Mouse (Mus musculus) midbrain, postnatal 0 days (tissue): ENCODE data around the gene Fbxo28. TPM values are rescaled to one million over a fixed set of nuclear protein-coding genes. Genes with fewer than 3 reads are reported as not detected.

ENCODE experiments used
- ATAC-seq: fragments of 200-750 bp; cut with Nextera tagmentation; 2 replicates; pipeline ENCODE4 v1.8.0; 2017; ENCODE audit warnings: moderate number of reproducible peaks, mild to moderate bottlenecking, moderate TSS enrichment, moderate library complexity; ENCODE audit not compliant: low FRiP score
- DNase-seq: peaks from one replicate; pipeline ENCODE4 v3.0.0-alpha.2; 2015; ENCODE audit warnings: low spot score
- H3K27ac ChIP-seq: fragments of 300-500 bp; sonication (generic); 2 replicates; pipeline ENCODE4 v1.5.1; 2014; ENCODE audit warnings: low read depth, mild to moderate bottlenecking, low read length, mixed read lengths
- H3K27me3 ChIP-seq: fragments of 300-500 bp; sonication (generic); 2 replicates; pipeline ENCODE4 v1.6.1; 2014; ENCODE audit warnings: low read length, control low read depth, mixed read lengths; ENCODE audit not compliant: insufficient read depth
- H3K36me3 ChIP-seq: fragments of 300-500 bp; sonication (generic); 2 replicates; pipeline ENCODE4 v1.6.1; 2014; ENCODE audit warnings: low read length, control low read depth, mixed read lengths; ENCODE audit not compliant: insufficient read depth
- H3K4me1 ChIP-seq: fragments of 300-500 bp; sonication (generic); 2 replicates; pipeline ENCODE4 v1.6.1; 2014; ENCODE audit warnings: mild to moderate bottlenecking, control low read depth, antibody characterized with exemption, low read length, mixed read lengths; ENCODE audit not compliant: insufficient read depth
- H3K4me2 ChIP-seq: fragments of 300-500 bp; sonication (generic); 2 replicates; pipeline ENCODE4 v1.6.1; 2014; ENCODE audit warnings: low read depth, mild to moderate bottlenecking, low read length, mixed read lengths; ENCODE audit not compliant: poor library complexity, severe bottlenecking
- H3K4me3 ChIP-seq: fragments of 300-500 bp; sonication (generic); 2 replicates; pipeline ENCODE4 v1.5.1; 2014; ENCODE audit warnings: low read depth, mild to moderate bottlenecking, low read length, moderate library complexity
- H3K9ac ChIP-seq: fragments of 300-500 bp; sonication (generic); replicated peaks from 2 replicates; pipeline ENCODE4 v1.6.1; 2014; ENCODE audit warnings: mild to moderate bottlenecking, low read length, moderate library complexity, mixed read lengths; ENCODE audit not compliant: poor library complexity, severe bottlenecking
- H3K9me3 ChIP-seq: fragments of 300-500 bp; sonication (generic); 2 replicates; pipeline ENCODE4 v1.6.1; 2016; ENCODE audit warnings: low read length, control low read depth
- CTCF ChIP-seq: IDR thresholded peaks from 2 replicates; pipeline ENCODE4 v1.5.1; 2016; ENCODE audit warnings: antibody characterized with exemption, mild to moderate bottlenecking
- WGBS: fragments of 180-500 bp; shearing (Covaris S2); extraction: QIAGEN DNeasy Blood & Tissue Kit; methylation state at CpG from one replicate; pipeline ENCODE4 v1.1.7; 2014; 5-methylcytosine and 5-hydroxymethylcytosine counted together
- polyA plus RNA-seq: library from polyadenylated mRNA; unstranded; fragments of >200 nt; fragmentation: Nextera tagmentation; extraction: Ambion mirVana; gene quantifications from 2 replicates; pipeline ENCODE4 v1.2.1, GENCODE M21; 2015
- total RNA-seq: library from RNA; depleted of rRNA; stranded (reverse); fragments of >200 nt; gene quantifications from 2 replicates; pipeline ENCODE4 v1.2.3, GENCODE M21; 2014

Fbxo28 gene
- total and polyA plus RNA-seq, 2 experiments from 2014 or later, result 14.5 to 32.2 TPM

DNA sequence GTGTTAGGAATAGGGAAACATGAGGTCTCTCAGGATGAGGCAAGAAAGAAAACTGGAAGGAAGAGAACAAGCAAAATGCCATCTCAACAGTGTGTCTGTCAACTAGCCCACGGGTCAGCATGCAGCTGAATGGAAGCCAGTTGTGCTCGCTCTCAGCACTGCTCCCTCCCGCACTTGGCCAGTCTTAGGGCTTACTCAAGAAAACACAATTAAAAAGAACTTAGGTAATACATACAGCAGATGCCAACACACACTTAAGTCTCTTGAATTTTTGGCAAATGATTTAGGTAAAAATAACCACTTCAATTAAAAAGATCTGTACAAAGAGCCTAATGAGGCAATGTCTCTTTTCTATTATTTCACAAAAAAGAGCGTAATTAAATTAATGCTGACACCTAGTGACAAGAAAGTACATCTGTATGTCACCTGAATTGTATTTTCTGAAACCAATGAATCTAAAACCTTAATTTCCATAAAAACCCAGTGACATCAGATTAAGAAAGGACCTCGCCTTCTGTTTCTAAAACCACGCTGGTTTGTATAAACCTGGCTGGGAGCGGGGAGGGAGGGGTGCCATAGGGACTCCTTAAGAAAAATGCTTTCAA lies 2.4 kb downstream of the Fbxo28 start:
- ATAC-seq, result no peak
- 49% methylated on average over 7 of the region's 7 CpGs for WGBS

DNA sequence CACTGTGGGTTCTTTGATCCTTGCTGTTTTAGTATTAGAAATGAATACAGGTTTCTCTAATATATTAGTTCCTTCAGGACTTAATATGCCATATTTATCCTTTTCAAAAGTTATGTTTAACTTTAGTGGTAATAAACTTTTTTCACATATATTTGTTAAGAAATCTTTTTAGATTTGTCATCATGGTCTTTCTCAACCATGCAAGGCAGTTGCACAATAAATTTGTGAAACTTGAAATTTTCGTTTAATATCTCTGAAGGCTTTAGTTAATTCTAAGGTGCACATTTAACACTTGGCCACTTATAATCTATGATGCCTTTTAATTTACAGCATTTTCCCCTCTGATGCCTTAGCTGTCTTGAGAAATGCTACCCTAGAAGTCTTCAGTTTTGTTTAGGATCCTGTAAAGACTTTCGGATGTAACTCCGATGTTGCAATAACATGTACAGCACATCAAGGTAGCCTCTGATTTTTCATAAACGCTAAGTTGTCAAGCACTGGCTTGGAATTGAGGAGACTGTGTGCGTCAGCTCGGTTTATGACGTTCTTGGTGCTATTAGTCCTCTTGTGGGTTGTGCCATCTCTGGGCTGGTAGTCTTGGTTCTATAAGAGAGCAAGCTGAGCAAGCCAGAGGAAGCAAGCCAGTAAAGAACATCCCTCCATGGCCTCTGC lies 7.5 kb downstream of the Fbxo28 start:
- H3K4me2 ChIP-seq, result no peak overlapping the region
- H3K9ac ChIP-seq, result no peak overlapping the region
- ATAC-seq (no peak), DNase-seq (no peak)
- H3K27ac ChIP-seq, result no peak overlapping the region
- no peak overlapping the region for H3K4me3 ChIP-seq
- no peak for TF ChIP-seq CTCF
- no peaks in the 10 kb centered on the region; the same call in 1 of the 2 replicates for H3K4me1 ChIP-seq
- H3K9me3 ChIP-seq, result no peaks in the 10 kb centered on the region
- H3K36me3 ChIP-seq, result no peaks in the 10 kb centered on the region
- WGBS, result 93% methylated on average over 7 of the region's 7 CpGs
- H3K27me3 ChIP-seq, result no peaks in the 10 kb centered on the region

More for the DNA sequence above, 2.4 kb downstream of the Fbxo28 start:
- no peak for DNase-seq
- H3K27me3 ChIP-seq, result no peaks in the 10 kb centered on the region
- TF ChIP-seq CTCF, result peak; percentile 29; the same call in 1 of the 2 replicates
- H3K36me3 ChIP-seq, result no peaks in the 10 kb centered on the region
- H3K9me3 ChIP-seq, result no peaks in the 10 kb centered on the region
- H3K4me1 ChIP-seq, result peaks cover 7% of the 10 kb centered on the region
- H3K27ac ChIP-seq, result no peak overlapping the region
- H3K4me2 ChIP-seq, result peak overlapping the region; percentile 84
- H3K4me3 ChIP-seq, result peak overlapping the region; percentile 98; the same call in 1 of the 2 replicates
- no peak overlapping the region for H3K9ac ChIP-seq

DNA sequence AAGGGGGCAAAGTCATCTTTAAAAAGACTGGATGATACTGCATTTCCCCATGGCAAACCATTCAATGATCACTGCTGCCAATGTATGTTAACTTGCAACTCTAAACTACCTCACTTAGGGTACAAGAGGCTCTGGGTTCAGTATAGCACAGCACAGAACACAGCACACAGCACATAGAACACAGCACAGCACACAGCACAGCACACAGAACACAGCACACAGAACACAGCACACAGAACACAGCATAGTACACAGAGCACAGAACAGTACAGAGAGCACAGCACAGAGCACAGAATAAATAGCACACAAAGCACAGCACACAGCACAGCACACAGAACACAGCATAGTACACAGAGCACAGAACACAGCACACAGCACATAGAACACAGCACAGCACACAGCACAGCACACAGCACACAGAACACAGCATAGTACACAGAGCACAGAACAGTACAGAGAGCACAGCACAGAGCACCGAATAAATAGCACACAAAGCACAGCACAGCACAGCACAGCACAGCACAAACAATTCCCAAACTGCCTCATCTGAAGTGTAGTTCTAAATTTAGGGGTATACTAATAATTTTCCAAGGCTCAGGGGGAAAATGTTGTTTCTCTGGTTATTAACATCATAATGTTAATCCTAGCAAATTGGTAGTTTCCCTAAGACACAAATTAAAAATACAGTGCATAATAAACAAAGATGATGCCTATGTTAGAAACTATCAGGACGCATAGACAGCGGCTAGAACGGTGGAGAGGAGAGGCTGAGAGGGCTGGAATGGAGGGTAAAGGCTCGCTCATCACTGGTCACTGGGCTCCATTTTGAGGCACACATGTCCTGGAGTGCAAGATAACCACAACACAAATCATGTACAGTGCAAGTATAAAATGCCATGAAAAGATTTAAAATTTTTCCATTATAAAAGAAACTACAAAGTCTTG lies 9.1 kb downstream of the Fbxo28 start:
- H3K4me2 ChIP-seq, result no peak overlapping the region
- ATAC-seq (no peak), DNase-seq (no peak)
- 93% methylated on average over 5 of the region's 5 CpGs for WGBS
- no peak overlapping the region for H3K9ac ChIP-seq
- H3K27me3 ChIP-seq, result no peaks in the 10 kb centered on the region
- no peaks in the 10 kb centered on the region for H3K9me3 ChIP-seq
- H3K4me1 ChIP-seq, result no peaks in the 10 kb centered on the region
- H3K4me3 ChIP-seq, result no peak overlapping the region
- TF ChIP-seq CTCF, result no peak
- H3K27ac ChIP-seq, result no peak overlapping the region
- H3K36me3 ChIP-seq, result peaks cover 4% of the 10 kb centered on the region; the same call in 1 of the 2 replicates

DNA sequence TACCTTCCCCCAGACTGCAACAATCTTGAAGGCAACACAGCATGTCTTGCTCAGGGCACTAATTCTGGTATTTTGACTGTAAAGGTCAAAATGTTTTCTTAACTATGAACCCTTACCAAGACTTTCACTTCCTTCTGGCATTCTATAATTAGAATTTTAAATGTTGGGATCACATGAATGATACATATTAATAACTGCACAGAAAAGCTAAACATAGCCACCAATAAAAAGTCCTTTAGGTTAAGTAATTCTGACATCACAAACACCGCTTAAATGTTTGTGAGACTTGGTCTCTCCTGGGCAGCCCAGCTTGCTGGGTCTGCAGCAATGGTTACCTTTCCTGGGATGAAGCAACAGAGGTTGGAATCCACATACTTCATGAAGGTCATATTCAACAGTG lies 15.5 kb downstream of the Fbxo28 start:
- ATAC-seq (no peak), DNase-seq (no peak)
- WGBS, result 91% methylated on average over 1 of the region's 1 CpGs
- Histone ChIP-seq H3K4me1 (no peaks in the 10 kb centered on the region), H3K9ac (no peak overlapping the region), H3K9me3 (no peaks in the 10 kb centered on the region), H3K4me2 (no peak overlapping the region), H3K27ac (no peak overlapping the region), H3K4me3 (no peak overlapping the region), H3K36me3 (peaks cover 31% of the 10 kb centered on the region), H3K27me3 (no peaks in the 10 kb centered on the region)
- no peak for TF ChIP-seq CTCF

DNA sequence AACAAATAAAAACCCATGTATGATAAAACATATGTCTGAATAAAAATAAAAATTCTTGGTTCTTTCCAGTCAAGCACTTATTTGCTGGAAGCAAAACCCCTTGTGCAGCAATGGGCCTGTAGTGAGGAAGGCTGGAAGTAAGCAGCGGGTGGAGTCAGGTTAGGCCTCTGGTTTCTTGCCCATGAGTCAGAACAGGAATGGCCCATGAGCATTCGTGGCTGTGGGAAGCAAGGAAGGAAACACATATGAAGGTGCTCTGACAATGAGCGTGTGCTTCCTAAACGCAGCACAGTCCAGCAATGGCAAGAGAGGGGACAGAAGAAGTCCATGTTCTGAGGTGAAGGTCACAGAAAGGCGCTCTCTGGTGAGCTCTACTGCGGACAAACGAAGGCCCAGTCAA lies 16.9 kb downstream of the Fbxo28 start:
- H3K9ac ChIP-seq, result no peak overlapping the region
- no peaks in the 10 kb centered on the region for H3K27me3 ChIP-seq
- H3K9me3 ChIP-seq, result no peaks in the 10 kb centered on the region
- peaks cover 32% of the 10 kb centered on the region for H3K36me3 ChIP-seq
- no peaks in the 10 kb centered on the region for H3K4me1 ChIP-seq
- H3K4me2 ChIP-seq, result no peak overlapping the region
- H3K27ac ChIP-seq, result no peak overlapping the region
- no peak for TF ChIP-seq CTCF
- DNase-seq, result no peak
- WGBS, result 94% methylated on average over 7 of the region's 7 CpGs
- no peak for ATAC-seq
- H3K4me3 ChIP-seq, result no peak overlapping the region
